Mouse (Mus musculus): ENCODE measurements around the gene Ccs.

GRCm38 (mm10) chr19:4793831-4794422 is 45.2 kb downstream of the Ccs start, which contains the start of gene Rbm4:
- no peak for TF ChIP-seq CTCF (IDR thresholded peaks at IDR 0.05; ENCODE audit: low read depth)
- peak; percentile 58; the same call in 1 of the 2 replicates for TF ChIP-seq EP300 (IDR thresholded peaks at IDR 0.05; ENCODE audit: low read depth)

Measured in liver, postnatal 0 days (tissue).